Mouse (Mus musculus): ENCODE results near the gene Zfp991. TPM values are rescaled to one million over a fixed set of nuclear protein-coding genes. Genes with fewer than 3 reads are reported as not detected.
"Not testable (repeated sequence)": the region's sequence is repeated elsewhere in the genome, so short reads cannot be mapped to it uniquely, and the experiment has no call there.

Zfp991 gene
- polyA plus RNA-seq (2015; fragmentation: Nextera tagmentation; extraction: Ambion mirVana), result 9.9 and 11.2 TPM in 2 replicates

- not testable (repeated sequence) for DNase-seq (ENCODE audit: low spot score)
These were observed at the start of gene Zfp991 for GRCm38 (mm10) chr4:147131837-147132459. Gene Zfp991 (plus strand): TSS chr4:147132038.

GRCm38 (mm10) chr4:147095641-147096040 lies 36.2 kb upstream of the Zfp991 start:
- not testable (repeated sequence) for DNase-seq (ENCODE audit: low spot score)

GRCm38 (mm10) chr4:147101666-147102626 lies 29.9 kb upstream of the Zfp991 start:
- DNase-seq (ENCODE audit: low spot score), result not testable (repeated sequence)

GRCm38 (mm10) chr4:147103814-147104213 lies 28.0 kb upstream of the Zfp991 start:
- not testable (repeated sequence) for DNase-seq (ENCODE audit: low spot score)

GRCm38 (mm10) chr4:147117839-147118238 lies 14.0 kb upstream of the Zfp991 start:
- not testable (repeated sequence) for DNase-seq (ENCODE audit: low spot score)

- peak; percentile 1 for DNase-seq (ENCODE audit: low spot score)
These were observed 9.6 kb upstream of the Zfp991 start for GRCm38 (mm10) chr4:147122286-147122685.

- not testable (repeated sequence) for DNase-seq (ENCODE audit: low spot score)
These were observed 8.0 kb upstream of the Zfp991 start for GRCm38 (mm10) chr4:147123797-147124196.

GRCm38 (mm10) chr4:147124400-147125306 lies 7.2 kb upstream of the Zfp991 start:
- peak; percentile 14 for DNase-seq (ENCODE audit: low spot score)

GRCm38 (mm10) chr4:147125326-147125725 lies 6.5 kb upstream of the Zfp991 start:
- DNase-seq (ENCODE audit: low spot score), result peak; percentile 1

- DNase-seq (ENCODE audit: low spot score), result peak; percentile 1
These were observed 6.0 kb upstream of the Zfp991 start for GRCm38 (mm10) chr4:147125870-147126269.

GRCm38 (mm10) chr4:147126435-147126834 lies 5.4 kb upstream of the Zfp991 start:
- peak; percentile 1 for DNase-seq (ENCODE audit: low spot score)

- DNase-seq (ENCODE audit: low spot score), result not testable (repeated sequence)
These were observed 4.7 kb upstream of the Zfp991 start for GRCm38 (mm10) chr4:147127137-147127536.

- peak; percentile 1 for DNase-seq (ENCODE audit: low spot score)
These were observed 3.7 kb upstream of the Zfp991 start for GRCm38 (mm10) chr4:147128152-147128551.

- not testable (repeated sequence) for DNase-seq (ENCODE audit: low spot score)
These were observed 1.8 kb downstream of the Zfp991 start for GRCm38 (mm10) chr4:147133596-147133995.

GRCm38 (mm10) chr4:147141757-147142156 lies 9.9 kb downstream of the Zfp991 start:
- DNase-seq (ENCODE audit: low spot score), result not testable (repeated sequence)

- DNase-seq (ENCODE audit: low spot score), result not testable (repeated sequence)
These were observed 33.4 kb downstream of the Zfp991 start for GRCm38 (mm10) chr4:147165282-147165681.

GRCm38 (mm10) chr4:147170547-147170946 lies 38.7 kb downstream of the Zfp991 start:
- not testable (repeated sequence) for DNase-seq (ENCODE audit: low spot score)

- DNase-seq (ENCODE audit: low spot score), result not testable (repeated sequence)
These were observed 39.7 kb downstream of the Zfp991 start for GRCm38 (mm10) chr4:147171557-147171956.

- DNase-seq (ENCODE audit: low spot score), result not testable (repeated sequence)
These were observed 44.5 kb downstream of the Zfp991 start for GRCm38 (mm10) chr4:147176279-147176880.

GRCm38 (mm10) chr4:147181141-147181685 lies 49.4 kb downstream of the Zfp991 start:
- not testable (repeated sequence) for DNase-seq (ENCODE audit: low spot score)
